Mouse (Mus musculus): ENCODE results near the gene Nectin1. TPM values are rescaled to one million over a fixed set of nuclear protein-coding genes. Genes with fewer than 3 reads are reported as not detected.
A peak's percentile ranks its signal among the peaks of the same experiment; 100 is the strongest.

Nectin1 gene
- total and polyA plus RNA-seq, 2 experiments, result 4.0 to 38.6 TPM

DNA sequence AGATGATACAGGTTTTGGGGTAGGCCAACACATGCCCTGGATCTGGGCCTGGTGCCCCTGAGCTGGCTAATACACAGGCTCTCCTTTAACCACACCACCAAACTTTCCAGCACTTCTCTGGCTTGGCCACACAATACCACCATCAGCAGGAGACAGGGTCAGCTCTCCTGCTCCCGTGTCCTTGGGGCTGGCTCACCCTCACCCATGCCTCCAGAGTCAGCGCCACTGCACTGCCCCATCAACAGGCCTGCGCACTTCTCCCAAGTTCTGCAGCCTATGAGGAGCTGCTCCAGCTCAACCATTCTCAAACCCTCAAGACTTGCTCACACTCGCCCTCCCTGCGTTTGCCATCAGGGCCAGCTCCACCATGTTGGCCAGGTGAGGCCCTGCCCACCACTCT lies 78.4 kb downstream of the Nectin1 start:
- no peaks in the 10 kb centered on the region for H3K79me2 ChIP-seq (ENCODE audit: control insufficient read depth, insufficient read depth, low read length)
- no peaks in the 10 kb centered on the region for H3K27me3 ChIP-seq (ENCODE audit: control insufficient read depth, insufficient read depth, low read length)
- no peak overlapping the region for H3K4me3 ChIP-seq (ENCODE audit: insufficient read depth, low read depth, low read length)
- H3K36me3 ChIP-seq (ENCODE audit: control insufficient read depth, insufficient read depth, low read length), result no peaks in the 10 kb centered on the region
- H3K9ac ChIP-seq (ENCODE audit: low read depth, low read length), result no peak overlapping the region
- peaks cover 43% of the 10 kb centered on the region for H3K4me1 ChIP-seq (ENCODE audit: control insufficient read depth, insufficient read depth, low read length)
- WGBS, result 70% methylated on average over 5 of the region's 5 CpGs
- TF ChIP-seq CTCF (IDR thresholded peaks at IDR 0.05; ENCODE audit: low read depth, low read length) (no peak), POLR2A (IDR thresholded peaks at IDR 0.05; ENCODE audit: extremely low read depth, insufficient read depth, low read length) (no peak)
- no peak for DNase-seq (ENCODE audit: extremely low read depth, low read depth, low spot score)
- H3K27ac ChIP-seq (replicated peaks; ENCODE audit: insufficient read depth, low read depth, low read length), result peak overlapping the region; percentile 39

DNA sequence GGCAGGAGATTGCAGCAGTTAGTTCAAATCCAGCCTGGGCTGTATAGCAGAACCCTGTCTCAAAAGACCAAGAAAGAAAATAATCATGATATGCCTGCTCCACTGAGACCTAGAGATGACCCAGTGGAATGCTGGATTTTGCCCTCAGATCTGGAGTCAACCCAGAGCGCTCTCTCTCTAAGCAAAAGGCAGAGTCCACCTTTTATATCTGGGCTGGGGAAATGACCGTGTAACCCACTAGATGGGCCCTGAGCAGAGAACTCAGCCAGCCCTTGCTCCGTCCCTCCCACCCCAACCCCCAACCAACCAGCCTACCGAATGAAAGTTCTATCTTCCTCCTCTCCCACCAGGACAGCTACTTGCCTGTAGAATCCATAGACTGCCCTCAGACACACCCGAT lies 81.4 kb downstream of the Nectin1 start:
- Histone ChIP-seq H3K27me3 (ENCODE audit: control insufficient read depth, insufficient read depth, low read length) (no peaks in the 10 kb centered on the region), H3K9ac (ENCODE audit: low read depth, low read length) (peak overlapping the region; percentile 6; the same call in 1 of the 2 replicates), H3K79me2 (ENCODE audit: control insufficient read depth, insufficient read depth, low read length) (no peaks in the 10 kb centered on the region), H3K36me3 (ENCODE audit: control insufficient read depth, insufficient read depth, low read length) (no peaks in the 10 kb centered on the region), H3K4me1 (ENCODE audit: control insufficient read depth, insufficient read depth, low read length) (peaks cover 46% of the 10 kb centered on the region), H3K27ac (replicated peaks; ENCODE audit: insufficient read depth, low read depth, low read length) (peak overlapping the region; percentile 81), H3K4me3 (ENCODE audit: insufficient read depth, low read depth, low read length) (no peak overlapping the region)
- DNase-seq (ENCODE audit: extremely low read depth, low read depth, low spot score), result peak; percentile 90
- TF ChIP-seq CTCF (IDR thresholded peaks at IDR 0.05; ENCODE audit: low read depth, low read length) (no peak), POLR2A (IDR thresholded peaks at IDR 0.05; ENCODE audit: extremely low read depth, insufficient read depth, low read length) (no peak)
- 22% methylated on average over 5 of the region's 5 CpGs for WGBS

DNA sequence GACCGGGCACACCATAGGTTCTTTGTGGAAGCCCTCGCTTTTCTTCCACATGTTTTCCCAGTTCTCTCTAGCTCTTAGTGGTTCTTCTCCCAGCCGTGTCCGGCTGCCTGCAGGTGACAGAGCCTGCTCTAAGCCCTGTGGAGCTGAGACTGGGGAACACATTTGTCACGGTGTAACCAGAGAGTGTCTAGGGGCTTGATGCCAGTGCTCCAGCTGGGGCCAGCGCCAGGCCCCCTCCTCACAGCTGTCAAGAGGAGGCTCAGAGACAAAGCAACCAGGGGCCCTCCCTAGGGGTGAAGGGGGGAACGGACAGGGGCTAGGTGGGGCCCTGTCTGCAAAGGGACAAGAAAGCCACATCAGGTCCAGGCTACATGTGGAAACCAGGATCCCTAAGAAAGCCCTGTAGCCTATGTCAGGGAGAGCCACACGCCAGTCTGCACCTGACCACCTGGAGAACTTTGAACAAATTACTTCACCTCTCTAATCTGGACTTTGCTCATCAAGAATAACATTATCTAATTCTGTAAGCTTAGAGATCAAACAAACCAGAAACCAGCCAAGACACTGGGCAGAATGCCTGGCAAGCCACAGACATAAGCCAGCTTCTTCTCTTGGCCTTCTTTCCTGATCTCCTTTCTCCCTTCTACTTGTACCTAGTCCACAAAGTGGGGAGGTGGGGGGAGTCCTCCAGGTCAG lies 82.9 kb downstream of the Nectin1 start:
- H3K36me3 ChIP-seq (ENCODE audit: control insufficient read depth, insufficient read depth, low read length), result no peaks in the 10 kb centered on the region
- peak; percentile 97 for DNase-seq (ENCODE audit: extremely low read depth, low read depth, low spot score)
- WGBS, result 36% methylated on average over 8 of the region's 8 CpGs

DNA sequence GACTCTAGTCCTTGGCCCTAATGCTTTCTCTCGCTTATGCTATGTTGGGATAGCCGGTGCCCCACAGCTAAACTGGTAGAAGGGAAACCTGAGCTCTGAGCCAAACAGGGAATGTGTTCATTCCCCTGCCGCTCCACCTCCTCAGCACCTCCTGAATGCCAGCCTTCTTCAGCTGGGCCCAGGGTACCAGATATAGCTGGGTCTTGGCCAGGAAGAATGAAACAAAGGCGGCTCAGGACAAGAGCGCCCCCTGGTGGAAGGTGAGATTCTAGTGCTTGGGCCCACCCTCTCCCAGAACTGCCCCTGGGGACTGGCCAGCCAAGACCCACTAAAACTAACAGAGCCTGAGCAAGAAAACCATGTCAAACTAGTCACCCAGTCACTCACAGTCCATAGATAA lies 83.8 kb downstream of the Nectin1 start:
- Histone ChIP-seq H3K36me3 (ENCODE audit: control insufficient read depth, insufficient read depth, low read length) (no peaks in the 10 kb centered on the region), H3K4me3 (ENCODE audit: insufficient read depth, low read depth, low read length) (no peak overlapping the region), H3K27ac (replicated peaks; ENCODE audit: insufficient read depth, low read depth, low read length) (peak overlapping the region; percentile 59), H3K4me1 (ENCODE audit: control insufficient read depth, insufficient read depth, low read length) (peaks cover 40% of the 10 kb centered on the region), H3K79me2 (ENCODE audit: control insufficient read depth, insufficient read depth, low read length) (no peaks in the 10 kb centered on the region), H3K27me3 (ENCODE audit: control insufficient read depth, insufficient read depth, low read length) (no peaks in the 10 kb centered on the region), H3K9ac (ENCODE audit: low read depth, low read length) (no peak overlapping the region; the same call in 1 of the 2 replicates)
- TF ChIP-seq POLR2A (IDR thresholded peaks at IDR 0.05; ENCODE audit: extremely low read depth, insufficient read depth, low read length), result no peak
- peak; percentile 87 for TF ChIP-seq CTCF (IDR thresholded peaks at IDR 0.05; ENCODE audit: low read depth, low read length)
- peak; percentile 54 for DNase-seq (ENCODE audit: extremely low read depth, low read depth, low spot score)
- WGBS, result 24% methylated on average over 5 of the region's 5 CpGs

More for the DNA sequence above, 82.9 kb downstream of the Nectin1 start:
- H3K4me3 ChIP-seq (ENCODE audit: insufficient read depth, low read depth, low read length), result no peak overlapping the region
- peak overlapping the region; percentile 36 for H3K9ac ChIP-seq (ENCODE audit: low read depth, low read length)
- H3K27me3 ChIP-seq (ENCODE audit: control insufficient read depth, insufficient read depth, low read length), result no peaks in the 10 kb centered on the region
- TF ChIP-seq POLR2A (IDR thresholded peaks at IDR 0.05; ENCODE audit: extremely low read depth, insufficient read depth, low read length), result no peak
- no peak for TF ChIP-seq CTCF (IDR thresholded peaks at IDR 0.05; ENCODE audit: low read depth, low read length)
- H3K27ac ChIP-seq (replicated peaks; ENCODE audit: insufficient read depth, low read depth, low read length), result peak overlapping the region; percentile 81
- H3K4me1 ChIP-seq (ENCODE audit: control insufficient read depth, insufficient read depth, low read length), result peaks cover 46% of the 10 kb centered on the region
- H3K79me2 ChIP-seq (ENCODE audit: control insufficient read depth, insufficient read depth, low read length), result no peaks in the 10 kb centered on the region

DNA sequence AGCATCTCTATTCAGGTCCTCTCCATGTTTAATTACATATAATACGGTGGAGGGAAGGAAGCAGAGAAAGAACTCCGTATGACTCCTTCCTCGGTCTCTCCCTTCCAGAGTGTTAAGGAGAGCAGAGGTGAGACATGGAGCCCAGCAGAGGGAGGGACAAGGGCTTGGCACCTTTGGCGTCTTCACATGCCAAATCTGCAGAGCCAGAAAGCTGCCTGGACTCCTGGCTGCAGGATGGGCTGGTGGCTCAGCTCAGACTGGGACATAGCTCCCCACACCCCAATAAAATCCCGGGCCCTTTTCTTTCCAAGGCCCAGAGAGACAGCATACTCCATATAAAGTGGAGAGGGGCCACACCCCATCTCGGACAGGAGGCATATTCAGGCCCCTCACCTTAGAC lies 85.2 kb downstream of the Nectin1 start:
- H3K4me1 ChIP-seq (ENCODE audit: control insufficient read depth, insufficient read depth, low read length), result peaks cover 29% of the 10 kb centered on the region
- no peak overlapping the region for H3K27ac ChIP-seq (replicated peaks; ENCODE audit: insufficient read depth, low read depth, low read length)
- no peaks in the 10 kb centered on the region for H3K36me3 ChIP-seq (ENCODE audit: control insufficient read depth, insufficient read depth, low read length)
- DNase-seq (ENCODE audit: extremely low read depth, low read depth, low spot score), result peak; percentile 52
- 66% methylated on average over 6 of the region's 6 CpGs for WGBS
- H3K9ac ChIP-seq (ENCODE audit: low read depth, low read length), result no peak overlapping the region
- no peak overlapping the region for H3K4me3 ChIP-seq (ENCODE audit: insufficient read depth, low read depth, low read length)
- no peaks in the 10 kb centered on the region for H3K27me3 ChIP-seq (ENCODE audit: control insufficient read depth, insufficient read depth, low read length)
- TF ChIP-seq POLR2A (IDR thresholded peaks at IDR 0.05; ENCODE audit: extremely low read depth, insufficient read depth, low read length) (no peak), CTCF (IDR thresholded peaks at IDR 0.05; ENCODE audit: low read depth, low read length) (no peak)
- H3K79me2 ChIP-seq (ENCODE audit: control insufficient read depth, insufficient read depth, low read length), result no peaks in the 10 kb centered on the region

DNA sequence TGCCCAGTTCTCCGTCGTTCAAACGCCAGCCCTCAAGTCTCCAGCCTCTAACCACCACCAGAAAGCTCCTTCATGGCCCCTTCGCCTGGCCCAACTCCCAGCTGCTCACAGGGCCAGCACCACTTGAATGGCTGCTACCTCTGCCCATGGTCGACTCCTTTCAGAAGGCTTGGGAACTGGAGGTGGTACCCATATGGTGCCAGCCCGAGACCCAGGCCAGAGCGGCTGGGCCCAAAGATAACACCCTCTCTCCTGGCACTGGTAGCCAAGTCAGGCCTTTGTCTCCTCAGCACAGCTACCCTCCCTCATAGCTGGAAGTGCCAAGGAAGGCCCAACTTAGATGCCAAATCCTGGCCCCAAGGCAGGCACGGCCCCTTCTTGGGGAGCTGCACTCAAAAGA lies 89.4 kb downstream of the Nectin1 start:
- Histone ChIP-seq H3K27ac (replicated peaks; ENCODE audit: insufficient read depth, low read depth, low read length) (no peak overlapping the region), H3K27me3 (ENCODE audit: control insufficient read depth, insufficient read depth, low read length) (no peaks in the 10 kb centered on the region), H3K4me3 (ENCODE audit: insufficient read depth, low read depth, low read length) (no peak overlapping the region), H3K79me2 (ENCODE audit: control insufficient read depth, insufficient read depth, low read length) (no peaks in the 10 kb centered on the region), H3K4me1 (ENCODE audit: control insufficient read depth, insufficient read depth, low read length) (no peaks in the 10 kb centered on the region), H3K9ac (ENCODE audit: low read depth, low read length) (no peak overlapping the region), H3K36me3 (ENCODE audit: control insufficient read depth, insufficient read depth, low read length) (no peaks in the 10 kb centered on the region)
- no peak for DNase-seq (ENCODE audit: extremely low read depth, low read depth, low spot score)
- WGBS, result 89% methylated on average over 8 of the region's 8 CpGs
- TF ChIP-seq CTCF (IDR thresholded peaks at IDR 0.05; ENCODE audit: low read depth, low read length) (no peak), POLR2A (IDR thresholded peaks at IDR 0.05; ENCODE audit: extremely low read depth, insufficient read depth, low read length) (no peak)

Data from liver, adult 2 months (tissue).